Mouse (Mus musculus) erythroblast, embryonic 14.5 days (primary cell): ENCODE data around the gene Zfp513.

ENCODE experiments used
- GATA1 ChIP-seq: IDR thresholded peaks from 2 replicates; pipeline ENCODE4 v1.6.1; 2012; ENCODE audit warnings: low read length, inconsistent platforms, mixed read lengths
- TAL1 ChIP-seq: IDR thresholded peaks from 3 replicates; pipeline ENCODE4 v1.6.1; 2012; ENCODE audit warnings: low read length, inconsistent platforms, mixed read lengths

DNA sequence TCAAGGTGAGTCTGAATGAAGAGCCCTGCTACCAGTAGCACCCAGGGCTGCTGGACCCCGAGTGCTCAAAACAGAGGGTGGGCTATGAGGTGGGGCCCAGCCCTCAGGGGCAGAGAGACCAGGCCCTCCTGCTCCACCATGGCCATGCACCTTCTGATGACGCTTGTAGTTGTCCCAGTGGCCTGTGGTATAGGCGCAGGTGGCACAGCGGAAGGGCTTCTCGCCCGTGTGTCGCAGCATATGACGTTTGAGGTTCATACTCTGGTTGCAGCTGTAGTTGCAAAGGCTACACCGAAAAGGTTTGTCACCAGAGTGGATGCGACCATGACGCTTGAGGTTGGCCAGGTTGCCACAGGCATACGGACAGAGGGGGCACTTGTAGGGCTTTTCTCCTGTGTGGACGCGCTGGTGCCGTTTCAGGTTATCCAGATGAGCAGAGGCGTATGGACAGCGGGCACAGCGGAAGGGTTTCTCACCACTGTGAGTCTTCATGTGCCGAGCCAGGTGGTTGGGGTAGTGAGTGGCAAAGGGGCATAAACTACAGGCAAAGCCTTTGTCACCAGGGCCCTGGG is 2.7 kb downstream of the Zfp513 start:
- no peak for TF ChIP-seq TAL1
- TF ChIP-seq GATA1: no peak
